Mouse (Mus musculus) heart, postnatal 25 days (tissue): ENCODE data around the gene Pgm2l1. TPM values are rescaled to one million over a fixed set of nuclear protein-coding genes. Genes with fewer than 3 reads are reported as not detected.

ENCODE experiments used
- total RNA-seq, 2 experiments: library from RNA; stranded (reverse); gene quantifications; 2 replicates each; pipeline ENCODE4 v1.2.3; 2021

The Pgm2l1 gene
- total RNA-seq, 2 experiments from 2014 or later, result 5.6 to 7.7 TPM

Other genes starting within 250 kb of the Pgm2l1 start
- gene Rnf169, start 246.9 kb upstream of the Pgm2l1 start, total RNA-seq, result 10 to 100 TPM in 1 of 2 experiments, 1 to 10 TPM in 1; 9.8 to 10.2 TPM
- under 1 TPM in 1 of 2 experiments, not detected in 1; 0.36 TPM for gene Chrdl2, start 221.2 kb upstream of the Pgm2l1 start, total RNA-seq
- 1 to 10 TPM; 9.4 to 9.8 TPM for gene Pold3, start 105.8 kb upstream of the Pgm2l1 start, total RNA-seq
- gene Lipt2, start 68.1 kb upstream of the Pgm2l1 start, total RNA-seq, result 1 to 10 TPM; 4.6 to 5.3 TPM
- gene Kcne3, start 50.9 kb upstream of the Pgm2l1 start, total RNA-seq, result 1 to 10 TPM; 1.0 to 1.1 TPM
- under 1 TPM; 0.45 to 0.73 TPM for gene P4ha3, start 58.1 kb downstream of the Pgm2l1 start, total RNA-seq
- gene C2cd3, start 144.8 kb downstream of the Pgm2l1 start, total RNA-seq, result 1 to 10 TPM; 8.0 to 9.9 TPM
- gene Ppme1, start 144.9 kb downstream of the Pgm2l1 start, total RNA-seq, result 10 to 100 TPM; 38.3 to 43.4 TPM
- gene Ucp3, start 245.6 kb downstream of the Pgm2l1 start, total RNA-seq, result 10 to 100 TPM; 40.6 to 49.9 TPM